Mouse (Mus musculus) frontal cortex, postnatal 10 days (tissue): ENCODE measurements around the gene Il1rl2.
"Not testable (repeated sequence)": the region's sequence is repeated elsewhere in the genome, so short reads cannot be mapped to it uniquely, and the experiment has no call there.

ENCODE experiments used
- DNase-seq, 2 experiments: peaks; one replicate each; pipeline ENCODE4 v3.0.0; 2022; ENCODE audit warnings: low spot score in 2 of 2, mixed read lengths in 1 of 2

Il1rl2 gene

DNA sequence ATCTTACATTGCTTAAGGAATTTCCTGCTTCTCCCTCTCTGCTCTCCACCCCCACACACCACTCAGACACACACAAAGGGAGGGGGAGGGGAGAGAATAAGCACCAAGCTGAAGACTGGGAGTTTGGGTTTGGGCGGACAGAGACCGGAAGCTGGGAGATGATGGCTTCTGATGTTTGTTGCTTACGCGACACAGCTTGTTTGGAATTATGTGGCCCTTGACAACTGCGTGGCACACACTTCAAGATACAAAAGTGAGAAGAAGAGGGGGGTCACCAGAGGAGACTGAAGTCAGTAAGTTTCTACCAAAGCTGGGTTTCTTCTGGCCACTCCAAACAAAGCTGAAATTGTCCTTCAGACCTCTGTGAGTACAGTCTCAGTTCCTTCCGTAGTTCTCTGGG lies at the start of gene Il1rl2:
Gene Il1rl2 (plus strand): TSS at position 154 of the 400 bp plus-strand sequence.
- no peak for DNase-seq

GRCm38 (mm10) chr1:40275285-40276013 lies 49.0 kb upstream of the Il1rl2 start:
- DNase-seq: no peak

DNA sequence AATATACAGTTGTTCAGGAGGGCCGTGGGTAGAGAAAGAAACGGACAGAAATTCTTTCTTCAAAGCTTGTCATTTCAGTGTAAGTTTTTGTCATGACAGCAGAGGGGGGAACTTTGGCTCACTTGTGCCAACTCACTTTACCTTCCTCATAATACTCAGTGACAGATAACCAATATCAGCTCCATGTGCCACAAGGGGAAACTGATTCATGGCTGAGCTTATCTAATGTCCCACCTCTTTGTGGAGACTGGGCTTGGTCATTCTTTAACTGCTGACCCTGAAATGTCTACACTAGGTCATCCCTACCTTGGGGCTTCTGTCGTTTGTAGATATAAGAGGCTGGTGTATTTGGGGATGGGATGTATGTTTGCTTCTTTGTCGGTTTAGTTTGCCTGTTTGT lies 46.5 kb upstream of the Il1rl2 start:
- DNase-seq: no peak

DNA sequence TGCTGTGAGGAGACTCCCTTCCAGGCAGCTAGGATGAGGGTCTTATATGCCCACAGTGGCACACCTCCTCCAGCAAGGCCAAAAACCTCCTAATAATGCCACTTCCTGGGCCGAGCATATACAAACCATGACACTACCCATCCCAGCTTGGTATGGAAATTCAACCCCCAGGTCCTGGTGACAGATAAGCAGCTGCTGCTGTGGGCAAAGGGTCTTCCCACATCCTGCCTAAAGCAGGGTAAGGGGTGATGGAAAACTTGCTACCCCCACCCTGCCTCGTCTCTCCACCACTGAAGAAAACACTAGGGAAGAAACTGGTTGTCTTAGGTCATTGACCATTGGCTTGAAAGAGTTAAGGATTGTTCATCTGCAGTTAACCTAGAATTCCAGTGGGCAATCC lies 45.7 kb upstream of the Il1rl2 start:
- DNase-seq: no peak

DNA sequence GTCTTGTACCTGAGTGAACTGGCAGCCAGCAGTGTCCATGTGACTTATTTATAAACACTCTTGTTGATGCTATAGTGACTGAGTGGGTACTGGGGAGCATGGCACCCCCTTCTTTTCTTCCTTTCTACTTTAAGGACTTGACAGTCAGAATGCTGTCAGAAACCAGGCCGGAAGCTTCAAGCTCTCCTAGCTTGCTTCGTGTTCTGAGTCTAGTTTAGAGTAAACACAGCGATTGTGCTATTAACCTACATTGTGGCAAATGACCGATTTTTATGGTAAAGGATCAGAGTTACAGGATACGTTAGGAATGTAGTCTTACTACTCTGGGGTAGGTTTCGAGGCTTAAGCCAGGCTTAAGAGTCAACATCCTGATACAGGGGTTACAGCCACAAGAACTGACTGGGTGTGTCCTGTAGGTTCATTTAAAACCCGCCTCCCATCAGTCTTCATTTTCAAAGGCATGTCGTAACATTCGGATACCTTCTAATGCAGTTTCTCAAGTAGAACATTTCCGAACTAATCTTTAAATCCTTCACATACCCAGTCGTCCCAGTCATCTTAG lies 45.1 kb upstream of the Il1rl2 start:
- DNase-seq: no peak

DNA sequence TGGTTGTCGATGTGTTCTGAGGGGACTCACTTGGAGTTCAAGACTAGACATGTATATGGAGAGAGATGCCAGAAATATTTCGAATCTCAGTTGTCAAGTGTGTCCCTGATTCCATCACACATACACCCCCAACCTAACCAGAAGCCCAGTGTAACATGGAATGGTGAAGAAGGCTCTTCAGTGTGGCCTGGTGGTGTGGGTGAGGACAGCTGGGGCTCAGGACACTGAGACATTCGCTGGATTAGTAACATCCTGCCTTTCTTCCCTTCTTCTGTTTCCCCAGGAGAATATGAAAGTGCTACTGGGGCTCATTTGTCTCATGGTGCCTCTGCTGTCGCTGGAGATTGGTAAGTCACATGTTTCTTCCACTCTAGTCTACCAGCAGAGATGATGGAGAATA lies 42.5 kb upstream of the Il1rl2 start:
- DNase-seq: no peak

- DNase-seq: no peak
Measured at GRCm38 (mm10) chr1:40282394-40282793, 42.0 kb upstream of the Il1rl2 start.

- DNase-seq: no peak
Measured at GRCm38 (mm10) chr1:40283995-40284394, 40.4 kb upstream of the Il1rl2 start.

DNA sequence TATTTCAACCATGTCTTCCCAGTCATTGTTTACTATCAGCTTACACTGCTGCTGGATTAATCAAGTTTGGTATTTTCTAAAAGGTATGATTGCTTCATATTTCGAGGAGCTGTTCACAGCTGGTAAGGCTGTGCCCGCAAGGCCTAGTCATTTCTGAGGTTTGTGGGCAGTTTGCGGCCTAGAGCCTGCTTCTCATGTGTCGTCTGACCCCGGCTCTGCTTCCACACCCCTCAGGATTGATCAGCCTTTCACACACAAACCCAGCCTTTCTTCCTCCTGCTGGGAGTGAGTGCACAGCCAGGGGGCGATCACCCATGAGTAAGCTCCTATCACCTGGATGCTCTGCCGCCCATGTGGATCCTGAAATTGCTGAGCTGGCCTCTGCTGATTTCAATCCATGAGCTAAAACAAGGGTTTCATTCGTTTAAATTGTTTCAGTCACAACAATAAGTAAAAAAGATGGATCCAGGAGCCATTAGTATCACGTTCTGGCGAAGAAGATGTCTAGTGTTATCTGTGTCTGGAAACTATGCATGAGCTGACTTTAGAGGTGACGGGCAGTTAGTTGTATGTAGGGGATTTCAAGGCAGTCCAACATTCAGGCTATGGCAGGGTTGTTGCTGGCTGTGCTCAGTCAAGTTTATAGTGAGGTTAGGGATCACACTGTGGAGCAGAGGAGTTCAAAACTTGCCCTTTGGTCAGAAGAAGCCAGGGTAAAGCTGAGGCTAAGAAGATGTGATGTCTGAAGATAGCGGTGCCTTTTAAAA lies 33.7 kb upstream of the Il1rl2 start:
- DNase-seq: no peak

DNA sequence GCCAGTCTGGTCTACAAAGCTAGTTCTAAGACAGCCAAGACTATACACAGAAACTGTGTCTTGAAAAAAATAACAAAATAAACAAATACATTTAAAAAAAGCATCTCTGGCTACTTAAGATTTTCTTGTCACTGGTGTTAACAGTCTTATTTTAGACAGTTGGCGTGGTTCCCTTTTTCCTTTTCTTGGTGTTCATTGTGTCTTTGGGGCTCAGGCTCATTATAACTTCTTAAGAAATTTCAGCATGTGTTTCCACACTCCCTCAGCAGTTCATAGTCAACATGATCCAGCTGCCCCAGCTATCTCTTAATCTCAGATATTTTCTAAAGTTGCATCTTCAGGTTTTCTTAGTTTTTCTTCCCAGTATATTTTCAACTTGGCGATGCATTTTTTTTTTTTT lies 32.2 kb upstream of the Il1rl2 start:
- no peak for DNase-seq

GRCm38 (mm10) chr1:40293891-40294290 lies 30.5 kb upstream of the Il1rl2 start:
- DNase-seq: no peak

DNA sequence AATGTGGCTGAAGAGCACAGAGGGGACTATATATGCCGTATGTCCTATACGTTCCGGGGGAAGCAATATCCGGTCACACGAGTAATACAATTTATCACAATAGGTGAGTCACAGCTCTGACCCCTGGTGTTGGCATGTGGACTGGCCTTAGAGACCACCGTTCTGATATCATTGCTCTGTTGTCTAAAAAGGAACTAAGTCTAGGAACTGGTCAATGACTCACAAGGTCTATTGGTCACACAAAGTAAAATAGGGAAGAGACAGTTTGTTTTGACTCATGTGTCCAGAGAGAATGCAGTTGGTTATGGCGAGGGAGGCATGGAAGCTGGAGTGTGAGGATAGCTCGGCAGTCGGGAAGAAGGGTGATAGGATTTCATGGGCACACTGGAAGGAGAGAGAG lies 29.6 kb upstream of the Il1rl2 start:
- DNase-seq: no peak

DNA sequence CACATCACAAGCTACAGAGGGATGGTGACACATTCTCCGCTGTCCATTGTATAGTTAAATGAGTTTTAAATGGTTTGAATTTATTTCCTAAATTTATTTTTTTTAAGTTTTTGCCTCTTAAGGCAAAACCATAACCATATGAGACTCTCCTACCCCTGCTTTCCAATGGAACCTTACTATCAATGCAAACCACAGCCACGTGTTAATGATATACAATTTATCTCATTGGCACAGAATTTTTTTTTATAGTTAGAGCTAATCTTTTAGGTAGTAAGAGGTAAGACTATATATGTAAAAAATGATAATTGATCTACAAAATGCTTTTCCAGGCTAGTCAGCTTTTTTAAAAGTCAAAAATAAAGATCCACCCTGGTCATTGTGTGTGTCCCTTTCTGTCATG lies 26.4 kb upstream of the Il1rl2 start:
- no peak for DNase-seq

DNA sequence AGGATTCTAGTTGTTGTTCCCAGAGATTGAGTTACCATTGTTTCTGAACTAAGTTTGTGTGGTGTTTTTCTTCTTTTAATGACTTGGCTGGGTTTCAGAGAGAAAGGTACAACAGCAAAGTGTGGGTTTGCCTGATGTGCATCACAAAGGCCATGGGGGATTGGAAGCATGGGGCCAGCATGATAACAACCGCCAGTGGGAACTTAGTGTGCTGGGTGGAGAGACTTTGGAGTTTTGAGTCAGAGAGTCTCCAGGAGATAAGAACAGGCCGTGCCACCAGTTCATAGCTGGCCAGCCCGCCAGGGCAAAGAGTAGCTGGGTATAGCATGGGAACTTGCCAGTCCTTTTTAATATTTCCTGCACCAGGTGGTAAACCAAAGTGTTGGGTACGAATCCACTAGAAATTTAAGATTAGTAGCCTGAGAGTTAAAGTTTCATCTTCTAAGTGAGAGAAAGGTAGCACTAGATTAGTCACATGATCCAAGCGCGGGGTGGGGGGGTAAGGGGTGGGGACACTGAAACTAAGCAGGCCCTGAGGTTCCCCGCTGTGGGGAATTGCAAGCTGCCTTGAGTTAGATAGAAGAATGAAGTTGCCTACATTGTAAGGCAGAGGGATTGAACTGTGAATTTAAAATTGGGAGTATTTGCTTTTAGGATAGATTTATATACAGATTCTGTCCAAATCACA lies 21.1 kb upstream of the Il1rl2 start:
- no peak for DNase-seq

GRCm38 (mm10) chr1:40304321-40304720 lies 20.1 kb upstream of the Il1rl2 start:
- DNase-seq: not testable (repeated sequence)

- no peak for DNase-seq
Measured at GRCm38 (mm10) chr1:40306111-40306510, 18.3 kb upstream of the Il1rl2 start.

DNA sequence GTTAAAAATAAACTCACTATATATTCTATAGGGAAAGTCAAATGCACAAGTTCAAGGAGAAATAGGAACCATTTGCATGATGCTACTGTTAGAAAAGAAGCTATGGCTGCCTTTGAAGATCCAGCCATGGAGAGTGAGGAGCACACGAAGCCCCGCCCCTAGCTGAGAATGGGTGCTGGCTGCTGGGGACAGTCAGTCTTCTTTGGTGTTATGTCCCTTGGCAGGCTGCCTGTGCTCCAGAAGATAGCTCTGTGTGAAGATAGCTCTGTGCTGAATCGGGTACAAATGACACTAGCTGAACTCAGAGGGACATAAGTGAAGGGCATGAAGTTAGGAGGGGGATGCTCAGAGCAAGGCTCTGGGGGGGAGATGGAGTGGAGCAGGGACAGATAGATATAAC lies 13.3 kb upstream of the Il1rl2 start:
- no peak for DNase-seq

DNA sequence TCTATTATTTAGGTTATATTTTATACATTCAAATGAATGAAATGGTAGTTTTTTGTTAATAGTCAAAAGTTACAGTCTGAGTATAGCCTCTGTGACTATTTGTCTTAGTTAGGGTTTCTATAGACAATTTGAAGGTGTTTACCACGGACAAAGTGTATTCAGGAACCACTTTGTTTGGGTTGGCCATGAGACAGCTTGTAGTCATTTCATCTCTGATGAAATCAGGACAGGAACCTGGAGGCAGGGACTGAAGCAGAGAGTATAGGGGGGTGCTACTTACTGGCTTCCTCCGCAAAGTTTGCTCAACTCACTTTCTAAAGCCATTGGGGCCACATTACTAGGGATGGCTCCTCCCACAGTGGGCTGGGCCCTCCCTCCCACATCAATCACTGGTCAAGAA lies 12.8 kb upstream of the Il1rl2 start:
- no peak for DNase-seq

DNA sequence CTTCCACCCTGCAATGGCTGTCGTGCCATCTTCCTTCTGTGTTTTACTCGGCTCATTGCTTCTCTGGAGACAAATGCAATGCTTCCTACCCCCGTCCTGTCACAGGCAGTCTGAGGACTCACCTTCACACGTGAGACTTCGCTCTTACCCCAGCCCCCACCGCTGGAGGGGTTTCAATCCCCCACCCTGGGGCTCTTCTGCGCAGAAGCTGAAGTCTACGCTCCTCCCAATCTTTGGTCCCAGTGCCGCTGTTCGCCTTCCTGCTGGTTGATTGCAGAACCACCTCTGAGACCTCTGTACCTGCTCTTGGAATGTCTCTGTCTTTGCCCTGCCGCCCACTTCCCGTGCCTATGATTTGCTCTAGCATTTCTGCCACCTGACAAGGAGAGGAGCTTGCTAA lies 10.4 kb upstream of the Il1rl2 start:
- no peak for DNase-seq

DNA sequence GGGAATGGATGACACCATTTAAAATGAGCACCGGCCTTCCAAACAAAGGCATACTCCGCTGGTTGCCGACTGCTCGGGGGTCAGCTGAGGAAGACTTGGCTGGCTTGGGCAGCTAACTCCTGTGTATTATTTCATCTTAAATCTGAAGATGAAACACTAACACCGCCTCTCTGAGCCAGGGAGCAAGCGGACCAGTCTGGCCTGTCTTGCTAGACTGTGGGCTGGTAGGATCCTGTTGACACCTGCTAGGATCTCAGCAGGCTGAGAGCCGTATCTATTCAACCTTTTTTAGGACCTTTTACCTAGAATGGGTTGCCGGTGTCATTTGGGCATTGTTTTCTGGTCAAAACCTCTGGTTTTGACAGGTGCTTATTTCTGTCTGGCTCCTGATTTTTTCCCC lies 6.8 kb upstream of the Il1rl2 start:
- no peak for DNase-seq

DNA sequence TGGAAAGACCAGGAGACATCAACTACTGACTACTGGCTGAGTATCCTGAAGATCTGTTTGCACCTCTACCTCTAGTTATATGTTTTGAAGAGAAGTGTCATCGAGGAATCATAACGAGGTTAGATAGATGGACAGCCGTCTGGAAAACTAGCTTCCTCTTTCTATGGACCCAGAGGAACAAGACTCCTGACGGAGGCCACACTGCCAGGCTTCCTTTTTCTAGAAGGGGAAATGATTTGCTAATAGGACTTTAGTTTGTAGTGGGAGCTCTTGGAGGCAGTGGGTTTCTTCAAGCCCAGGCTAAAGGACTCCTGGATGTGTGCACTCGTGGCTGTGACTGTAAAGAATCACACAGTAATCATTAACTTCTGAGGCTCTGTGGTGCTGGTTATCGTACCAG lies 2.6 kb upstream of the Il1rl2 start:
- DNase-seq: no peak

GRCm38 (mm10) chr1:40322543-40322942 lies 1.9 kb upstream of the Il1rl2 start:
- DNase-seq: no peak
